Mouse (Mus musculus) telencephalon, adult 2 months (tissue): ENCODE results near the gene Bbox1.

Source experiments
- DNase-seq: peaks from one replicate; pipeline ENCODE4 v3.0.0-alpha.2; 2011; ENCODE audit warnings: low read depth, low spot score

Bbox1 gene

DNA sequence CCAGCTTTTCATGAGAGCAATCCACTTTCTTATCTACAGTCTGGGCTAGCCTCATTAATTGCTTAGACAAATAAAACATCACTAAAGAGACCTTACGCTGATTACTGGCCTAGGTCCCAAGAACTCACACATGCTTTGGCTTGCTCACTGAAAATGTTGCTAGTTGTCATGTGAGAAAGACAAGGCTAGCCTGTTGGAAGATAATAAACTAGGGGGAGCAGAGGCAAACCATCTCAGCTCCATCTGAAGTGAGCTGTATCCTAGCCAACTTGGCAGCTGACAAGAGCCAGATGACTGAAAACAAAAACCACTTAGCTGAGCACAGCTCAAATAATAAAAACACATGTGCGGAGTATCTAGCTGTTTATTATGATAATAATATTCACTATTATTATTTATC lies 40.2 kb downstream of the Bbox1 start:
- DNase-seq: no peak

DNA sequence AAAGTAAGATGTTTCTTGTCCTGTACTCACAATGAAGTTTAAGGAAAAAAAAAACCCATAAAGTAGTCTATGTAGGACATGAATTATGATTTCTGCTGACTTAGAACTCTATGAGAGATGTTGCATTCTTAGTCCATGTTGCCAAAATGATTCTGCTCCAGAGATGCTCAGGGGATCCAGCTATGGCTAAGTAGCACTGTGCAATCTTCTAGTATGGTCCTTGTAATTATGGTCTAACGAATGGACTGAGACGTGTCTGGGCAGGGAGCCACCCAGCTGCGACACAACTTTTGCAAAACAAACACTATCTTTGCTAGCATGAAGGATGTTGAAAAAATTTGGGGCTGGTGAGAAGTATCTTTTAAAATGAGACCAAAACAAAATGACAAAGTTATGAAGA lies 45.1 kb downstream of the Bbox1 start:
- DNase-seq: no peak

- no peak for DNase-seq
These were observed 82.1 kb downstream of the Bbox1 start for GRCm38 (mm10) chr2:110232252-110232651.

DNA sequence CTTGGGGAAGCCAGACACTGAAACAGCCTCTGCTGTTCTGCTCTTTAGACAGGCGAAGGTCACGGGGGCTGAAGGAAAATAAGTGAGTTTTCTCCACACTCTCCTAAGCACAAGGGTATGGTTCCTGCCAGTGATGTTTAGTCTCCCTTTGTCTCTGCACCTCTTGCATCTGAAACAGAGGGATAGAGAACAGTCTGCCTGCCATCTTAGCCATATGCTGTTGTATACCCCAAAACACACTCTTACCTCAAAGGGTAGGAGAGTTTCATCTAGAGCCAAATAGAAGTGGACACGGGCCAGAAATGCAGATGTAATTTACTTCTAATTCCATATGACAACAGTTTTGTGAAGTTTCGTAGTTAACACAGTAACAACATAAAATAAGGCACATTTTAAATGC lies 83.6 kb downstream of the Bbox1 start:
- no peak for DNase-seq

GRCm38 (mm10) chr2:110229143-110230087 lies 84.9 kb downstream of the Bbox1 start:
- peak; percentile 66 for DNase-seq

- DNase-seq: no peak
These were observed 87.9 kb downstream of the Bbox1 start for GRCm38 (mm10) chr2:110226421-110226820.

DNA sequence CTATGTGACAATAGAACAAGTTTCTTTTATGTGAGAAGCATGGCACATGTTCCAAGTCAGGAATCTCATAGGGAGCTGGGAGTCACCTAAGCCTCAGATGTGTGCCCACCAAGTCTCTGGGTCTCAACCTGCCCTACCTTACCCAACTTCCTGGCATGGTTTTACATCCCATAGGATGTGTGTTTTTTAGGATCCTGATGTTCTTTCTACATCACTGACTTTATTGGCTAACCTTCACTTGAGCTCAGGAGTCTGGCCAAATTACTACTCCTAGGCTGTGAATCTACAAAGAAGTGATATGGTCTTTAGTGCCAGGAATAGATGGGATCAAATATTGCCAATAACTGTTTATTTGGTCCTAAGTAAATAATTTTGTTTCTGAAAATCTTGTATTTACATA lies 88.4 kb downstream of the Bbox1 start:
- DNase-seq: no peak

DNA sequence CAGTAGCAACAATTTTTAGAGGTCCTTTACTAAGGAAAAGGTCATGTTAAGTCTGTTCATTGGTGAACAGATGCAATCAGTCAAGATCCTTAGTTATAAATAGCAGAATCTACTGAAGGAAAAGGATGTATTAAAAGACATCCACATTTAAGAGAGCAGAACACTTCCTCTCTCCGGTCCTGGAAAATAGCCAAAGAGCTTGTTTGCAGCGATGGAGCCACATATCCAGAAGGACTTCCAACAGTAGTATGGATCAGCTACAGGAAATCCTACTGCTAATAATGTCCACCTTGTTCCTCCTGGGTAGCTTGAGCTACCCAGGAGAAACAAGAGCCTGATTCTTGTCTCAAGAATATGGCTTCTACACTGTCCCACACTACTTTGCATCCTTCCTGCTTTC lies 91.6 kb downstream of the Bbox1 start:
- no peak for DNase-seq

DNA sequence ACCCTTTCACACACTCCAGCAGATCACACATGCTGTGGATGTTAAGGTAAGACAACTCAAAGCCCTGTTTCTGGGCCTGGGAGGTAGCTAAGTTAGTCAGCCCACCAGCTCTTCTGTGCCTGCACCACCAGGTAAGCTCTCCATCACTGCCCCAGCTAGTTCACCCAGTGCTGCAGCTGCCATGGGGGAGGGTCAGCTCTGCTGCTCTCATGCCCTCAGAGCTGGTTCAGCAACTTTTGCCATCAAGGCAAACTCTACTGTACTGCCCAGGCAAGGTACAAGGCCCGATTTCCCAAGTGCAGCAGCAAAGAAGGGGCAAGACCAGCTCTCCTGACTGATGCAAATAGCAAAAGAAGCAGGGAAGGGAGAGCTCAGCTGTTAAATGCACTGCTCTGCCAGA lies 93.9 kb downstream of the Bbox1 start:
- no peak for DNase-seq

DNA sequence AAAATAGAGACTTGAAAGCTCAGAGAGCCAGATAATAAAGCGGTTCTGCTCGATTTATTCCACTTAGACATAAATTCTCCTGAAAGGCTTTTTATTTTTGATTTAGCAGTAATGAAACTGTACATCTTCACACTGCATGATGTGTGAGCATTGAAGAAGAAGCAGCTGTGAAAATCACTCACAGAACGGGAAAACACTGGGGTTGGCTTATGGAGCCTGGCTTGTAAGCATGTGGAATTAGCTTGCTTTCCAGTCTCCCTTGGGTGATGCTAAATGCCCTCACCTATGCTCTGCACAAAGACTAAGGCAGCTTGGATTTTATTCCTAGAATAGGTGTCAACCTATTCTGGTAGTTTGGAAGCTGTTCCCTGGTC lies 98.7 kb downstream of the Bbox1 start:
- no peak for DNase-seq

DNA sequence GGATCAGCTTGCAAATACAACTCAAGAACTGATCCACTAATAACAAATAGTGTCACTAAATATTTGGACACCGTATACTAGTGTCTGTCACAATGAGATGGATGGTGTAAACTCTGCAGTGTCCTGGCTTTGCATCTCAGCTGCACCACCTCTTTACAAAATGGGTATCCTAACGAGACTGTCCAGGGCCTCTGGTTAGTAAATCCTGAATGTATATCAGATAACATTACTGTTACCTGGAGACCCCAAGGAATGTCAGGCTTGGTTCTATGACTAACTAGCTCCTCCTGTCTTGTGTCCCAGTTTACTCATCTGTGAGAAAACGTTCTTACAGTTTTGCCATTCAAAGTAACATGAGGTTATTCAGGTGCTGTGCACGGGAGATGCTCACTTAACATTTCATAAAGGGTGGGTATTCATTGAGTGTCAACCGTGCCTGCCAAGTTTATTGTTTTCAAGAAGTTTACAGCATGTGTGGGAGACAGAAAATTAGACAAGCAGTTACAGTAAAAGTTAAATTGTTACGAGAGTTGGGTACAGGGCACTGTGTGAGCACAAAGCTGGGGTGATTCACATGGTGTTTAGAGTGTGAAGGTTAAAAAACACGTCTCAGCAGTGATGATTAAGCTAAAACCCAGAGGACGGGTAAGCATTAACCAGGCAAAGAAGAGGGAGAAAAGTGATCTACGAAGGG lies 99.2 kb downstream of the Bbox1 start:
- no peak for DNase-seq

GRCm38 (mm10) chr2:110214278-110214677 lies 100.1 kb downstream of the Bbox1 start:
- DNase-seq: no peak
